10 mouse cellular contexts compared by ENCODE assay signal in genomic region chr2:150678392-150678791, GRCm38 (mm10). TPM values are rescaled to one million over a fixed set of nuclear protein-coding genes. Genes with fewer than 3 reads are reported as not detected.
A peak's percentile ranks its signal among the peaks of the same experiment; 100 is the strongest.
DNase-seq lines count a peak whose midpoint lies in the region; ATAC-seq and TF ChIP-seq lines count a peak whose summit lies in the region.
"Had no signal": no experiment of that assay in that cellular context is flagged by ENCODE, and none has a peak within 500 bp of the region (broad histone marks: within the 10 kb centered on the region; RNA-seq: fewer than 3 reads in every experiment).

No protein-coding gene starts in this region.

- no peak overlapping the region for H3K4me3 ChIP-seq in hindbrain, embryonic 11.5 days (ENCODE audit: low read depth, low read length)
- H3K4me3 ChIP-seq in hindbrain, embryonic 12.5 days, result no peak overlapping the region
- no peak overlapping the region for H3K4me3 ChIP-seq in G1E (ENCODE audit: low read depth, low read length)
- no peak overlapping the region for H3K4me3 ChIP-seq in gastrocnemius, adult 2 months
- no peak overlapping the region for H3K4me3 ChIP-seq in midbrain, postnatal 0 days (ENCODE audit: low read depth, low read length)
- no peak overlapping the region for H3K4me3 ChIP-seq in thymus, adult 2 months (ENCODE audit: control insufficient read depth, insufficient read depth, low read length)
- H3K4me3 ChIP-seq: embryonic facial prominence, embryonic 13.5 days; liver, embryonic 15.5 days had no signal

- no peak overlapping the region for H3K9ac ChIP-seq in hindbrain, embryonic 11.5 days (ENCODE audit: low read depth, low read length)
- no peak overlapping the region for H3K9ac ChIP-seq in hindbrain, embryonic 12.5 days
- H3K9ac ChIP-seq in midbrain, postnatal 0 days (replicated peaks; ENCODE audit: low read length, poor library complexity, severe bottlenecking), result no peak overlapping the region
- H3K9ac ChIP-seq: embryonic facial prominence, embryonic 13.5 days; liver, embryonic 15.5 days had no signal

- WGBS in hindbrain, embryonic 11.5 days, result 4% methylated on average over 3 of the region's 3 CpGs
- WGBS in hindbrain, embryonic 12.5 days, result 4% methylated on average over 3 of the region's 3 CpGs
- 0% methylated on average over 3 of the region's 3 CpGs for whole genome bisulfite sequencing in midbrain, postnatal 0 days
- whole genome bisulfite sequencing in thymus, adult 2 months, result 1% methylated on average over 3 of the region's 3 CpGs

- peak; percentile 88 for DNase-seq in hindbrain, embryonic 11.5 days (ENCODE audit: low spot score)
- DNase-seq in G1E (ENCODE audit: low spot score), result peak; percentile 53
- DNase-seq in cerebellum, adult 8-10 months, result peak; percentile 63
- peak; percentile 77 for DNase-seq in gastrocnemius, adult 2 months
- DNase-seq in layer of hippocampus, postnatal 25 days (ENCODE audit: extremely low spot score in 1 of 2, low spot score in 1 of 2), result peak; percentile 63 to 90
- peak; percentile 85 for DNase-seq in midbrain, postnatal 0 days (ENCODE audit: low spot score)
- peak; percentile 70 for DNase-seq in thymus, adult 2 months

- no peak for TF ChIP-seq POLR2A in thymus, adult 2 months (IDR thresholded peaks at IDR 0.05; ENCODE audit: control insufficient read depth, extremely low read depth, insufficient read depth, low read length, poor library complexity)

- no peaks in the 10 kb centered on the region for H3K4me1 ChIP-seq in hindbrain, embryonic 11.5 days (replicated peaks; ENCODE audit: control insufficient read depth, insufficient read depth, low read length)
- H3K4me1 ChIP-seq in hindbrain, embryonic 12.5 days, result peaks cover 3% of the 10 kb centered on the region; the same call in 1 of the 2 replicates
- H3K4me1 ChIP-seq in G1E (ENCODE audit: insufficient read depth, low read depth, low read length), result peaks cover 40% of the 10 kb centered on the region
- no peaks in the 10 kb centered on the region for H3K4me1 ChIP-seq in midbrain, postnatal 0 days (ENCODE audit: insufficient read depth, low read length)
- H3K4me1 ChIP-seq in thymus, adult 2 months (replicated peaks; ENCODE audit: control insufficient read depth, insufficient read depth, low read length), result peaks cover 6% of the 10 kb centered on the region
- H3K4me1 ChIP-seq: embryonic facial prominence, embryonic 13.5 days had no signal

- ATAC-seq in hindbrain, embryonic 11.5 days (ENCODE audit: low FRiP score), result no peak
- ATAC-seq in hindbrain, embryonic 12.5 days (ENCODE audit: low FRiP score), result no peak
- ATAC-seq in G1E (ENCODE audit: extremely low read depth, insufficient number of reproducible peaks, low FRiP score, poor library complexity, severe bottlenecking), result no peak
- ATAC-seq in midbrain, postnatal 0 days (ENCODE audit: low FRiP score), result no peak

- H3K4me2 ChIP-seq in hindbrain, embryonic 11.5 days (replicated peaks; ENCODE audit: low read depth, low read length), result no peak overlapping the region
- no peak overlapping the region for H3K4me2 ChIP-seq in hindbrain, embryonic 12.5 days (replicated peaks)
- H3K4me2 ChIP-seq in midbrain, postnatal 0 days (ENCODE audit: low read depth, low read length, poor library complexity, severe bottlenecking), result no peak overlapping the region
- H3K4me2 ChIP-seq: embryonic facial prominence, embryonic 13.5 days; liver, embryonic 15.5 days had no signal

- intact Hi-C loops in gastrocnemius, adult 2 months (cut with DNase I), result loop anchor here (1.0 to 10.0 kb wide), 4 partner anchors 70 to 814 kb away; partner anchors contain the start of genes Abhd12, Gins1 and Nsfl1c

- TF ChIP-seq CTCF in G1E (IDR thresholded peaks at IDR 0.05; ENCODE audit: low read depth, low read length), result peak; percentile 80
- TF ChIP-seq CTCF in gastrocnemius, adult 2 months (IDR thresholded peaks at IDR 0.05), result peak; percentile 91
- TF ChIP-seq CTCF in midbrain, postnatal 0 days (IDR thresholded peaks at IDR 0.05), result peak; percentile 87
- no peak for TF ChIP-seq CTCF in thymus, adult 2 months (IDR thresholded peaks at IDR 0.05; ENCODE audit: borderline replicate concordance, control insufficient read depth, extremely low read depth, insufficient read depth, low read length, poor library complexity)

- H3K27ac ChIP-seq in hindbrain, embryonic 11.5 days (ENCODE audit: low read depth, low read length), result no peak overlapping the region
- no peak overlapping the region for H3K27ac ChIP-seq in hindbrain, embryonic 12.5 days
- no peak overlapping the region for H3K27ac ChIP-seq in gastrocnemius, adult 2 months
- H3K27ac ChIP-seq in midbrain, postnatal 0 days (ENCODE audit: low read depth, low read length), result no peak overlapping the region
- no peak overlapping the region for H3K27ac ChIP-seq in thymus, adult 2 months (ENCODE audit: control insufficient read depth, insufficient read depth, low read length)
- H3K27ac ChIP-seq: embryonic facial prominence, embryonic 13.5 days; liver, embryonic 15.5 days had no signal

- H3K27me3 ChIP-seq in hindbrain, embryonic 11.5 days (ENCODE audit: control insufficient read depth, insufficient read depth, low read length), result peaks cover 3% of the 10 kb centered on the region; the same call in 1 of the 2 replicates
- H3K27me3 ChIP-seq in hindbrain, embryonic 12.5 days, result peaks cover 32% of the 10 kb centered on the region
- 0 out of 2 replicates have a peak, but pooled peaks cover 2% of the 10 kb centered on the region for H3K27me3 ChIP-seq in G1E (ENCODE audit: insufficient read depth, low read length)
- H3K27me3 ChIP-seq in midbrain, postnatal 0 days (ENCODE audit: insufficient read depth, low read length), result no peaks in the 10 kb centered on the region
- H3K27me3 ChIP-seq in thymus, adult 2 months (ENCODE audit: control insufficient read depth, insufficient read depth, low read length), result no peaks in the 10 kb centered on the region
- H3K27me3 ChIP-seq: embryonic facial prominence, embryonic 13.5 days; liver, embryonic 15.5 days had no signal

- no peaks in the 10 kb centered on the region for H3K9me3 ChIP-seq in hindbrain, embryonic 11.5 days (ENCODE audit: control insufficient read depth, low read length)
- no peaks in the 10 kb centered on the region for H3K9me3 ChIP-seq in hindbrain, embryonic 12.5 days (replicated peaks)
- H3K9me3 ChIP-seq in G1E (replicated peaks), result no peaks in the 10 kb centered on the region
- no peaks in the 10 kb centered on the region for H3K9me3 ChIP-seq in midbrain, postnatal 0 days (ENCODE audit: low read length)
- H3K9me3 ChIP-seq: embryonic facial prominence, embryonic 13.5 days; liver, embryonic 15.5 days had no signal

- H3K36me3 ChIP-seq in hindbrain, embryonic 11.5 days (ENCODE audit: control insufficient read depth, insufficient read depth, low read length), result no peaks in the 10 kb centered on the region
- no peaks in the 10 kb centered on the region for H3K36me3 ChIP-seq in hindbrain, embryonic 12.5 days
- H3K36me3 ChIP-seq in G1E (replicated peaks), result no peaks in the 10 kb centered on the region
- H3K36me3 ChIP-seq in midbrain, postnatal 0 days (ENCODE audit: insufficient read depth, low read length), result no peaks in the 10 kb centered on the region
- H3K36me3 ChIP-seq in thymus, adult 2 months (ENCODE audit: control insufficient read depth, insufficient read depth, low read length), result no peaks in the 10 kb centered on the region
- H3K36me3 ChIP-seq: embryonic facial prominence, embryonic 13.5 days; liver, embryonic 15.5 days had no signal

RNA-seq across cellular contexts. Expression of gene Acss1, which starts 10.1 kb away (rescaled TPM):
- 31.4 and 31.9 TPM in 2 replicates for polyA plus RNA-seq in hindbrain, embryonic 11.5 days (2014; fragmentation: Nextera tagmentation; extraction: Ambion mirVana)
- polyA plus RNA-seq in hindbrain, embryonic 12.5 days (2016; fragmentation: Nextera tagmentation; extraction: Ambion mirVana), result 28.4 and 32.6 TPM in 2 replicates
- total RNA-seq in G1E (2014; fragmentation: Nextera tagmentation), result 121 and 123 TPM in 2 replicates
- total RNA-seq in G1E (2017), result 67.3 and 75.9 TPM in 2 replicates
- polyA plus RNA-seq in G1E (2012), result 24.8 and 42.1 TPM in 2 replicates
- 10 to 100 TPM; 12.9 to 38.7 TPM for total RNA-seq in gastrocnemius, adult 2 months (2021)
- total RNA-seq in layer of hippocampus, postnatal 25 days (2021), result 10 to 100 TPM; 22.9 to 32.2 TPM
- 22.7 and 26.1 TPM in 2 replicates for total RNA-seq in midbrain, postnatal 0 days (2014; rRNA removed)
- 14.5 and 16.4 TPM in 2 replicates for polyA plus RNA-seq in midbrain, postnatal 0 days (2015; fragmentation: Nextera tagmentation; extraction: Ambion mirVana)
- polyA plus RNA-seq in thymus, adult 2 months (2012; rRNA removed), result 124 and 136 TPM in 2 replicates

RNA-seq across cellular contexts. Expression of gene Vsx1, which starts 10.8 kb away (rescaled TPM):
- 1.1 and 1.9 TPM in 2 replicates for polyA plus RNA-seq in hindbrain, embryonic 11.5 days (2014; fragmentation: Nextera tagmentation; extraction: Ambion mirVana)
- 1.0 and 1.3 TPM in 2 replicates for polyA plus RNA-seq in hindbrain, embryonic 12.5 days (2016; fragmentation: Nextera tagmentation; extraction: Ambion mirVana)
- total RNA-seq in G1E (2014; fragmentation: Nextera tagmentation) (not detected in 2 replicates), G1E (2017) (0.05 TPM in 1 of 2 replicates, not detected in the other)
- not detected in 2 replicates for polyA plus RNA-seq in G1E (2012)
- not detected for total RNA-seq in gastrocnemius, adult 2 months (2021)
- total RNA-seq in layer of hippocampus, postnatal 25 days (2021), result under 1 TPM in 1 of 2 experiments, not detected in 1; 0.07 TPM
- total RNA-seq in midbrain, postnatal 0 days (2014; rRNA removed), result 0.14 TPM in 1 of 2 replicates, not detected in the other
- polyA plus RNA-seq in midbrain, postnatal 0 days (2015; fragmentation: Nextera tagmentation; extraction: Ambion mirVana), result 0.07 and 0.11 TPM in 2 replicates
- polyA plus RNA-seq in thymus, adult 2 months (2012; rRNA removed), result not detected in 2 replicates
- polyA plus RNA-seq: embryonic facial prominence, embryonic 13.5 days; liver, embryonic 15.5 days had no signal
